Mouse (Mus musculus) myocyte (in vitro differentiated cells): ENCODE data around the gene Cdv3.

Source experiments
- E2F4 ChIP-seq: IDR thresholded peaks from one replicate; pipeline ENCODE4 v1.6.1; 2011; ENCODE audit warnings: mild to moderate bottlenecking, control low read depth, moderate library complexity; ENCODE audit not compliant: insufficient read depth
- MAX ChIP-seq: IDR thresholded peaks from one replicate; pipeline ENCODE4 v1.6.1; 2011; ENCODE audit warnings: low read depth, mild to moderate bottlenecking, control low read depth
- POLR2A ChIP-seq: IDR thresholded peaks from one replicate; pipeline ENCODE4 v1.6.1; 2011; ENCODE audit warnings: low read depth, mild to moderate bottlenecking, control low read depth, moderate library complexity; ENCODE audit not compliant: insufficient read length
- POLR2AphosphoS2 ChIP-seq: IDR thresholded peaks from one replicate; pipeline ENCODE4 v1.6.1; 2011; ENCODE audit warnings: low read depth, control low read depth; ENCODE audit not compliant: insufficient read length
- TCF3 ChIP-seq: IDR thresholded peaks from one replicate; pipeline ENCODE4 v1.6.1; 2011; ENCODE audit warnings: low read depth, control low read depth; ENCODE audit not compliant: insufficient read length

DNA sequence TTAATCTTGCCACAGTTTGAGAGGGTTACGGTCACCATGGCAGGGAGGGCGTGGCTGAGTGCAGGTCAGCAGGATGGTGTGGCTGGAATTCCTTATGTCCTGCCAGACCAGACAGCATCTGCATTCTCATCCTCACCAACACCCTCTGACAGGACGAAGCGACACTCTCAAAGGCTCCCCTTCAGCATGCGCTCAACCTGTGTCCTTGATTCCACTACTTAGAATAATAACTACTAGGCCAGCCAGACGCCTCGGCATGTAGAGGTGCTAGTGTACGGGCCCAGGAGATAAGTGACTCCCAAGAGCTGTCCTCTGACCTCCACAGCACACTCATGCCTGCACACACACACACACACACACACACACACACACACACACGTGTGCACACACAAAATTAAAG is 13.6 kb upstream of the Cdv3 start:
- TF ChIP-seq POLR2A (no peak), TCF3 (no peak), E2F4 (no peak), POLR2AphosphoS2 (no peak), MAX (no peak)
